Mouse (Mus musculus): ENCODE measurements around the gene Zbtb20.

DNA sequence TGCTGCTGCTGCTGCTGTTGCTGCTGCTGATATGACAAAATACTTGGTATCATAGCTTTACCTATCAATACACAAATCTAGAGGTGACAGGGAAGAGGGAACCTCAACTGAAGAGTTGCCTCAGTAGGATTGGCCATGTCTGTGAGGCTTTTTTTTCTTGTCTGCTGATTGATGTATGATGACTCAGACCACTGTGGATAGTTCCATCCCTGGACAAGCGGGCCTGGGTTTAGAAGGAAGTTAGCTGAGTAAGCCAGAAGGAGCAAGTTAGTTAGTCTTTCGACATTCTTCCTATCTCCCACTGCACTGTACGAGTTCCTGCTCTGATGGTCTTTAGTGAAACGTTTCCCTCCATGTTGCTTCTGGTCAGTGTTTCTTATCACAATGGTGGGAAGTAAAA lies 16.4 kb upstream of the Zbtb20 start:
- TF ChIP-seq CTCF (IDR thresholded peaks at IDR 0.05; ENCODE audit: borderline replicate concordance, insufficient read depth, low read length) (no peak), POLR2A (IDR thresholded peaks at IDR 0.05; ENCODE audit: low read depth, low read length) (no peak)
